Mouse (Mus musculus) myocyte (in vitro differentiated cells): Measurements from ENCODE around the gene Nfkbie. TPM values are rescaled to one million over a fixed set of nuclear protein-coding genes. Genes with fewer than 3 reads are reported as not detected.
A peak's percentile ranks its signal among the peaks of the same experiment; 100 is the strongest.

Experiments
- H3K27me3 ChIP-seq: one replicate; pipeline ENCODE4 v1.6.1; 2011; ENCODE audit not compliant: control insufficient read depth, insufficient read depth, insufficient read length
- H3K36me3 ChIP-seq: one replicate; pipeline ENCODE4 v1.6.1; 2011; ENCODE audit not compliant: control insufficient read depth, insufficient read depth
- H3K4me2 ChIP-seq: one replicate; pipeline ENCODE4 v1.6.1; 2011; ENCODE audit warnings: low read depth, control low read depth
- H3K4me3 ChIP-seq: one replicate; pipeline ENCODE4 v1.5.1; 2011; ENCODE audit warnings: mild to moderate bottlenecking, control low read depth, moderate library complexity
- H3K79me2 ChIP-seq: one replicate; pipeline ENCODE4 v1.6.1; 2011; ENCODE audit not compliant: control insufficient read depth, insufficient read depth
- H3ac ChIP-seq: one replicate; pipeline ENCODE4 v1.6.1; 2011; ENCODE audit not compliant: control insufficient read depth, insufficient read length
- CEBPB ChIP-seq: IDR thresholded peaks from 2 replicates; pipeline ENCODE4 v1.6.1; 2011; ENCODE audit warnings: mild to moderate bottlenecking, moderate library complexity; ENCODE audit not compliant: poor library complexity, insufficient read depth, severe bottlenecking
- E2F4 ChIP-seq: IDR thresholded peaks from one replicate; pipeline ENCODE4 v1.6.1; 2011; ENCODE audit warnings: mild to moderate bottlenecking, control low read depth, moderate library complexity; ENCODE audit not compliant: insufficient read depth
- MAX ChIP-seq: IDR thresholded peaks from one replicate; pipeline ENCODE4 v1.6.1; 2011; ENCODE audit warnings: low read depth, mild to moderate bottlenecking, control low read depth
- MYOD1 ChIP-seq, 3 experiments: IDR thresholded peaks; one replicate each; pipeline ENCODE4 v1.6.1; 2011; ENCODE audit warnings: control low read depth in 2 of 3, low read depth in 2 of 3, mild to moderate bottlenecking in 2 of 3, moderate library complexity in 1 of 3; ENCODE audit not compliant: insufficient read length in 2 of 3, control insufficient read depth in 1 of 3
- MYOG ChIP-seq, 3 experiments: IDR thresholded peaks; one replicate each; pipeline ENCODE4 v1.6.1; 2011; ENCODE audit warnings: control low read depth in 2 of 3, low read depth in 2 of 3, mild to moderate bottlenecking in 2 of 3; ENCODE audit not compliant: insufficient read length in 2 of 3, control insufficient read depth in 1 of 3, insufficient read depth in 1 of 3
- POLR2A ChIP-seq: IDR thresholded peaks from one replicate; pipeline ENCODE4 v1.6.1; 2011; ENCODE audit warnings: low read depth, mild to moderate bottlenecking, control low read depth, moderate library complexity; ENCODE audit not compliant: insufficient read length
- POLR2AphosphoS2 ChIP-seq: IDR thresholded peaks from one replicate; pipeline ENCODE4 v1.6.1; 2011; ENCODE audit warnings: low read depth, control low read depth; ENCODE audit not compliant: insufficient read length
- REST ChIP-seq: IDR thresholded peaks from one replicate; pipeline ENCODE4 v1.6.1; 2011; ENCODE audit warnings: mild to moderate bottlenecking, control low read depth, moderate library complexity; ENCODE audit not compliant: insufficient read depth, insufficient read length
- SRF ChIP-seq: IDR thresholded peaks from one replicate; pipeline ENCODE4 v1.6.1; 2011; ENCODE audit warnings: low read depth; ENCODE audit not compliant: control insufficient read depth, insufficient read length
- TCF12 ChIP-seq: IDR thresholded peaks from one replicate; pipeline ENCODE4 v1.6.1; 2011; ENCODE audit warnings: mild to moderate bottlenecking, control low read depth; ENCODE audit not compliant: poor library complexity, insufficient read depth, severe bottlenecking
- TCF3 ChIP-seq: IDR thresholded peaks from one replicate; pipeline ENCODE4 v1.6.1; 2011; ENCODE audit warnings: low read depth, control low read depth; ENCODE audit not compliant: insufficient read length
- USF1 ChIP-seq: IDR thresholded peaks from one replicate; pipeline ENCODE4 v1.6.1; 2011; ENCODE audit warnings: low read depth, mild to moderate bottlenecking, control low read depth, moderate library complexity
- polyA plus RNA-seq: library from polyadenylated mRNA; unstranded; fragments of >200 nt; fragmentation: generic; extraction: Trizol; gene quantifications from one replicate; pipeline ENCODE4 v1.2.1, GENCODE M21; 2012; ENCODE audit warnings: missing spikeins

The Nfkbie gene
- polyA plus RNA-seq, 1 experiment, result 7.3 TPM

DNA sequence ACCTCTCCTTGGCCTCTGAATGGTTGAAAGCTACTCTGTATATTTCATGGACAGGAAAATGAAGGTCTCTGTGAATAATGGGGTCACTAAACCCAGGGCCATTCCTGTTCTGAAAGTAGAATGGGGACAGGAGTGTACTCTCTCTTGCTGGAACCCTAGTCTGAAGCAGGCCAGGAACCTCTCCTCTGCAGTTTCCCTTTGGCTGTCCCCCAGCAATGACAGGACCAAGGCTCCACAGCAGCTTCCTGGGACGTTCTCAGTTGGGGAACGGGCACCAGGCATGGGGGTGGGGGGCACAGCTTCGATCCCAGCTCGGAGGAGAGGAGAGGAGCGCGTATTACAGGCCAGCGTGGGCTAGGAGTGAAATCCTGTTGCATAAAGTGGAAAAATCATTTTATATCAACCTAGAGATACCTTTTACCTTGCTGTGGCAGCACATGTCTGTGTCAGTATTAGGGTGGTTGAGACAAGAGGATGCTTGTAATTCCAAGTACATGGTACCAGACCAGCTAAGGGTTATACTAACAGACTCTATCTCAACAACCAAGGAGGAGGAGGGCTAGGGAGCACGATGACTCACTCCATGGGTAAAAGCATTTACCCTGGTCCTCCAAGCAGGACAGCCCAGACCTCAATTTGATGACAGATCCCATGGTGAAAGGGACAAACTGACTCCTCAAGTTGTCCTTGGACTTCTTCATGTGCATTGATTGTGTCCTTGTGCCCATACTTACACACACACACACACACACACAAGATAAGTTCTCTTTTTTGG lies 19.8 kb downstream of the Nfkbie start:
- peak overlapping the region; percentile 70 for H3K4me2 ChIP-seq
- no peak overlapping the region for H3ac ChIP-seq
- H3K79me2 ChIP-seq, result peaks cover 27% of the 10 kb centered on the region
- peaks cover 18% of the 10 kb centered on the region for H3K36me3 ChIP-seq
- TF ChIP-seq POLR2A (no peak), USF1 (no peak), TCF3 (no peak), POLR2AphosphoS2 (no peak), E2F4 (no peak)
- peak overlapping the region; percentile 95 for H3K4me3 ChIP-seq
- H3K27me3 ChIP-seq, result no peaks in the 10 kb centered on the region

DNA sequence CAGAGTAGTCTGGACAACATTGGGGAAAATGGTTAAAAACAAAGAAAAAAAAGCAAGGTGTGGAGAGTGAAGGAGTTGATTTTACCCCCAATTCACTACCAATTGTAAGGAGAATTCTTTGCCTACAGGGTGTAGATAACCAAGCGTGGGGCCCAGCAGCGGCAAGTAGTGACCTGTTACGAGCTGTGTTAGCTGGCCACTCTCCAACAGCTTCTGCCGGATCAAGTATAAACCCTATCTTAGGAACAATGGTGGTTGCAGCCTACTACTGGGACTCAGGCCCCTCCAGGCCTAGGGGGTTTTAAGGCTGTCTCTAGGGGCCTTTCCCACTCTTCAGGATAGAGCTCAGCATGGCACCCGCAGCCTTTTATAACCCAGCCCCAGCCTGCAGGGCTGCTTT lies 22.7 kb downstream of the Nfkbie start:
- Histone ChIP-seq H3K4me2 (no peak overlapping the region), H3K27me3 (no peaks in the 10 kb centered on the region), H3K79me2 (no peaks in the 10 kb centered on the region), H3K36me3 (no peaks in the 10 kb centered on the region), H3ac (no peak overlapping the region), H3K4me3 (no peak overlapping the region)
- no peak for TF ChIP-seq USF1
- TF ChIP-seq MYOD1 (IDR thresholded peaks at IDR 0.05; ENCODE audit: control insufficient read depth in 1 of 3, insufficient read length in 2 of 3, low read depth in 2 of 3), result no peak
- no peak for TF ChIP-seq TCF3
- TF ChIP-seq CEBPB, result no peak
- TF ChIP-seq MAX, result no peak
- TF ChIP-seq E2F4, result no peak
- no peak for TF ChIP-seq REST
- TF ChIP-seq SRF, result no peak
- no peak for TF ChIP-seq POLR2A
- TF ChIP-seq POLR2AphosphoS2, result no peak
- TF ChIP-seq TCF12, result no peak
- no peak for TF ChIP-seq MYOG (IDR thresholded peaks at IDR 0.05; ENCODE audit: control insufficient read depth in 1 of 3, insufficient read depth in 1 of 3, insufficient read length in 2 of 3, low read depth in 2 of 3)

DNA sequence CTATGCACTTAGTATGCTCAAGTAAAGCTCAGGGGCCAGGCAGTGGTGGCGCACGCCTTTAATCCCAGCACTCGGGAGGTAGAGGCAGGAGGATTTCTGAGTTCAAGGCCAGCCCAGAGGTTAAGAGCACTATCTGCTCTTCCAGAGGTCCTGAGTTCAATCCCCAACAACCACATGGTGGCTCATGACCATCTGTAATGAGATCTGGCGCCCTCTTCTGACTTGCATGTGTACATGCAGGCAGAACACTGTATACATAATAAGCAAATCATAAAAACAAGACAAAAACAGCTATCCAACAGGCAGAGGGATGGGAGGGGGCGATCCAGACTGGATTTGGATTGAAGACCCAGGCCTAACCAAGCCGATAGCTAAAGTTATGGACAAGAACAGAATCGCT lies 23.3 kb downstream of the Nfkbie start:
- no peak for TF ChIP-seq TCF3
- TF ChIP-seq TCF12, result no peak
- TF ChIP-seq MYOD1 (IDR thresholded peaks at IDR 0.05; ENCODE audit: control insufficient read depth in 1 of 3, insufficient read length in 2 of 3, low read depth in 2 of 3), result no peak
- TF ChIP-seq CEBPB, result no peak
- no peak for TF ChIP-seq USF1
- TF ChIP-seq MYOG (IDR thresholded peaks at IDR 0.05; ENCODE audit: control insufficient read depth in 1 of 3, insufficient read depth in 1 of 3, insufficient read length in 2 of 3, low read depth in 2 of 3), result no peak
- TF ChIP-seq POLR2A, result no peak
- no peak for TF ChIP-seq MAX
- TF ChIP-seq REST, result no peak
- no peak for TF ChIP-seq SRF
- TF ChIP-seq POLR2AphosphoS2, result no peak
- TF ChIP-seq E2F4, result no peak
- Histone ChIP-seq H3K4me2 (no peak overlapping the region), H3K79me2 (no peaks in the 10 kb centered on the region), H3K27me3 (no peaks in the 10 kb centered on the region), H3K4me3 (no peak overlapping the region), H3ac (no peak overlapping the region), H3K36me3 (no peaks in the 10 kb centered on the region)

DNA sequence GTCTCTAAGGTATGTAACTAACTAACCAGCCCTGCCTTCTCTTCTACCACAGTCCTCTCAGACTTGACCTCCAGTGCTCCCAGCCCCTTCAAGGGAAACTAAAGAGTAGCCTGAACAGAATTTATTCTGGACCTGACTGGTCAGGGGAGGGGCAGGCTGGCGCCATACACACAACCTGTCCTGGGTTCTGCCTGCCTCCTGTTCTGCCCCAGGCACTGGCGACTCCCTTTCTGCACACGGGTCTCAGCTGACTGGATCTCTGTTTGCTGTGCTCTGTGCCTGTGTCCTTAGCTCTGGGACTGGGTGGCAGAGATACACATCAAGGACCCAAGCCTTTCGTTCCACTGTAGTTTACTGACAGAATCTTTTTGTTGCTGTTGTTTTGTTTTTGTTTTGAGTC lies 24.1 kb downstream of the Nfkbie start:
- TF ChIP-seq MYOG (IDR thresholded peaks at IDR 0.05; ENCODE audit: control insufficient read depth in 1 of 3, insufficient read depth in 1 of 3, insufficient read length in 2 of 3, low read depth in 2 of 3), result no peak
- no peak for TF ChIP-seq E2F4
- no peak for TF ChIP-seq CEBPB
- no peak for TF ChIP-seq MAX
- TF ChIP-seq POLR2A, result no peak
- no peak for TF ChIP-seq MYOD1 (IDR thresholded peaks at IDR 0.05; ENCODE audit: control insufficient read depth in 1 of 3, insufficient read length in 2 of 3, low read depth in 2 of 3)
- TF ChIP-seq REST, result no peak
- TF ChIP-seq TCF3, result no peak
- no peak for TF ChIP-seq TCF12
- no peak for TF ChIP-seq POLR2AphosphoS2
- no peak for TF ChIP-seq SRF
- TF ChIP-seq USF1, result no peak
- Histone ChIP-seq H3K4me2 (no peak overlapping the region), H3ac (no peak overlapping the region), H3K4me3 (no peak overlapping the region), H3K27me3 (no peaks in the 10 kb centered on the region), H3K79me2 (no peaks in the 10 kb centered on the region), H3K36me3 (no peaks in the 10 kb centered on the region)

DNA sequence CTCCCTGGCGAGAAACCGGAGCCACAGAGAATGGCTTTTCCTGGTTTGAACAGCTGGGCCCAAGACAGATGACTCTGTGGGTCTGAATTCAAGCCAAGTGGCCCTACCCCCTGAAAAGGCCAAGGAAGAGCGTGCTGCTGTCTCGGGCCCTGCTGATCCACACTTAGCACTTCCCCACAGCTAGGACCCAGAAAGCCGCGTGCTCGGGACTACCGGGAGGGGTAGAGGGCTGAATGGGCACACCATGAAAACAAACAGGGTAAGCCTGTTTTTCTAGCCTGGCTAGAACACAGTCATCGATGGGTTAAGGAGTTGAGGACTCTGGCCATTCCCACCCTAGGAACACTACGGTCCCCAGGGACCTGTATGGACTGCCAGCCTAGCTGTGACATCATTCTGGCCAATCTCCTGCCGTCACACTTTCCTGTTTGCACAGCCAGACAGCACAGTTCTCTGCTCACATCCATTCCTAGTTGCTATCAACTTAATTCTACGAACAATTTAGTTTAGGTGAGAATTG lies 25.5 kb downstream of the Nfkbie start:
- H3K79me2 ChIP-seq, result no peaks in the 10 kb centered on the region

More for the DNA sequence above, 25.5 kb downstream of the Nfkbie start:
- Histone ChIP-seq H3K27me3 (no peaks in the 10 kb centered on the region), H3K4me2 (peak overlapping the region; percentile 73), H3K4me3 (no peak overlapping the region), H3ac (no peak overlapping the region), H3K36me3 (peaks cover 13% of the 10 kb centered on the region)
- no peak for TF ChIP-seq MAX
- peak; percentile 26 for TF ChIP-seq TCF3
- TF ChIP-seq USF1, result no peak
- no peak for TF ChIP-seq SRF
- no peak for TF ChIP-seq POLR2A
- TF ChIP-seq POLR2AphosphoS2, result peak; percentile 28
- peak; percentile 57 to 86 (median 81) for TF ChIP-seq MYOD1 (IDR thresholded peaks at IDR 0.05; ENCODE audit: control insufficient read depth in 1 of 3, insufficient read length in 2 of 3, low read depth in 2 of 3)
- no peak for TF ChIP-seq E2F4
- TF ChIP-seq TCF12, result peak; percentile 89
- no peak for TF ChIP-seq CEBPB
- no peak for TF ChIP-seq REST
- TF ChIP-seq MYOG (IDR thresholded peaks at IDR 0.05; ENCODE audit: control insufficient read depth in 1 of 3, insufficient read depth in 1 of 3, insufficient read length in 2 of 3, low read depth in 2 of 3), result peak; percentile 45 to 94 (median 82)
